Mouse (Mus musculus): ENCODE data around the gene Dock4. TPM values are rescaled to one million over a fixed set of nuclear protein-coding genes. Genes with fewer than 3 reads are reported as not detected.
A peak's percentile ranks its signal among the peaks of the same experiment; 100 is the strongest.

Gene Dock4
- polyA plus RNA-seq (2017; shearing (Covaris generic)), result 1 to 10 TPM in 1 of 2 experiments, under 1 TPM in 1; 0.76 to 2.6 TPM

DNA sequence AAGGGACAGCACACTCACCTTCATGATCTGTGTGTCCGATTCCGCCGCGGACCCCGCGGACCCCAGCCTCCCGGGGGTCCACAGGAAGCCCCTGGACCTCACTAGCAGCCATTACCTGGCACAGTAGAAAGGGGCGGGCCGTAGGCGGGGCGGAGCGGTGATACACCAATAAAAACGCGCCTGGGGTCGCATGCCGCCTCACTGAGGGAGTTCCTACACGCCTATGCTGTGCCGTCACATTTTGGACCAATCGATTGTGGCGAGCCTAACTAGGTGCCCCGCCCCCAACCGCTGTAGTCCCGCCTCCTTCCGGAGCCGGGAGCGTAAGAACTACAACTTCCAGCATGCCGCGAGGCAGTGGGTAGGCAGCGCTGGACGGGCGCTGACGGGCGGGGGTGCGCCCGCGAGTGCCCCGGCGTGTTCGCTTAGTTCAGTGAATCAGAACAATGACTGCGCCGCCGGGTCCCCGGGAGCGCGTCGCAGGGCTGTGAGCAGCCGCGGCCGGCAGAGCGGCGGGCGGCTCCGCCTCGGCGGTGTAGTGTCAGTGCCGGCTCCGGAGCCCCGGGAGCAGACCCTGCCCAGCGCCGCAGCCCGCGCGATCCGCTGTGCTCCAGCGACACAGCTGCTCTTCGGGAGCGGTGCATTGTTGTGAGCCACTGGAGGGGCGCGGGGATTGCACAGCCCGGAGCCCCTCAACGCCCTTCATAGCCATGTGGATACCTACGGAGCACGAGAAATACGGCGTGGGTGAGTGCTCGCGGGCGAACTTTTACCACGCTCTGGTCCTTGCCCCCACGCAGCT, at the start of gene Dock4, which contains the start of gene Zfp277:
Gene Dock4, plus strand, starts transcription at position 305 of the 802 bp plus-strand sequence.
Gene Zfp277, minus strand, starts transcription at position 255 of the 802 bp plus-strand sequence.
- ATAC-seq, result peak; percentile 94

GRCm38 (mm10) chr12:40398916-40399315, 46.8 kb upstream of the Dock4 start:
- ATAC-seq, result no peak

DNA sequence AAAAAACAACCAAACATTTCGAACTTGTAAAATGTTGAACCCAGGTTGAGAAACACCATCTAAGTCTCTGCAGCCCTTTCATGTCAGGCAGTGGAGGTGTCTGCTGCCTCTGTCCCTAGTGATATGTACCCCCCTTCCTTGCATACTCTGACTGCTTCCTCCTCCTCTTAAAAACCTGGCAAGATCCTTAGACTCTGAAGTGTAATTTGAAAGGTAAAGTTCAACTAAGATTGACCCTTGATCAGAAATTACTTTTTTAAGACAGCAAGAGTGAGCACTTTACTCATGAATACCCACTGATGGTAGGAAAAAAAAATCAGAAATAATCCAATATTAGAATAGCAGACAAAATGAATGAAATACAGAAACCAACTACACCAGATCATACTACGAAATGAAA, 46.4 kb upstream of the Dock4 start:
- no peak for ATAC-seq

DNA sequence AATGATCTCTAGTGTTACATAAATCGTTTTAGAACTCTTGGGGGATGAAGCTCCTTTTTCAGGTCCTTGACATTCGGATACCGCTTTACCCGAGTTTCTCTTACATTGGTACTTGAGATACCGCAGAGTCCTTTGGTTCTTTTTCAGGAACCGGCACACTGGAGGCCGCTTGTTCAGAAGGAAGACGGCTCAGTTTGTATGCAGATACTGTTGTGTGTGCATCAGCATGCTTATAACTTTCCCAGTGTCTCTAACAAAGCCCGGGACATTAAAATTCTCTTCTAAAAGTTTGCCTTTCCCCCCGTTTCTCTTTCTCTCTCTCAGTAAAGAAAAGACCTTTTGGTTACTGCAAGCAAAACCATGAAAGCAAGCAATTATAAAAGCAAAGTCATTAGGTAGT, 45.9 kb upstream of the Dock4 start:
- no peak for ATAC-seq

- no peak for ATAC-seq
Observed at GRCm38 (mm10) chr12:40414682-40415311, 31.0 kb upstream of the Dock4 start.

DNA sequence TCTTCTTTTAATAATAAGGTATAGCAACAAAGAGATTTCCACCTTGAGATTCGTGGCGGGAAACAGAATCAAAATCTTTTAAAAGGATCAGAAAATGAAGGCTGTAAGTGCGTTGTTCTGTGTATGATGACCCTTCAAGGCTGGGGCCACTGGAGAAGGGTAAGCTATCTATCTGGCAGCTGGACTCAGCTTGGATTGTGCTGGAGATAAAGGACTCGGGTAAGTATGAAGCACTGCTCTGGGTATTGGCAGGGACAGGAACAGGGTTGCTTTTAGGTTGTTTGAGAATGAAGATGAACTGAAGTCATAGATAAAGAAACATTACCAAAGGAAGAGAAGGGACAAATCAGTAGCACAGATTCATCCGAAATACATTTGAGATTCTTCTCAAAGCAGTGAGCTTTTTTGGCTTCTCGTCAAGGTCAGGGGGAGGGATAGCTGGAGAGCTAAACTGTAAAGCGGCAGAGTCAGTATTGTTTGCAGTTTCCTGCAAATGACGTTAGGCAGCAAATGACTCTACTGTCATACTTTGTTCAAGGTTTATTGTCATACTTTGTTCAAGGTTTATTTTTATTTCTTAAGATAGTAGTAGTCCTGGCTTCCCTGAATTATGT, 30.3 kb upstream of the Dock4 start:
- no peak for ATAC-seq

DNA sequence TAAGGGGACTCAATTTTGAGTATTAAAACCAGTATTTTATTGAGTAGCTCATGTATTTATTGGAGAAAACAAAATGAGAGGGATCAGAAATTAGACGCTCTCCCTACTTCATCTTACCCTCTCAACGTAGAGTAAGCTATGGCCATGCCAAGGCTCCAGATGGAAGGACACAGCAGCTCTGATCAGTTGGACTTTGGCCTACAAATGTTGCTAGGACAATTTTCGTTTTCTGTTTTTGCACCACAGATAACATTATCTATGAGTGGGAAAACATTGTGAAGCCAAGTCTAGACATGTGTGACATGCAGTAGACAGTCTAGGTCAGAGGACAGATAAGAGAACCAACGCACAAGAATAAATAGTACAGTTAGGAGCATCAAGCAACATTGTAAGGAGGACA, 28.5 kb upstream of the Dock4 start:
- no peak for ATAC-seq

GRCm38 (mm10) chr12:40424991-40425390, 20.8 kb upstream of the Dock4 start:
- peak; percentile 43 for ATAC-seq

DNA sequence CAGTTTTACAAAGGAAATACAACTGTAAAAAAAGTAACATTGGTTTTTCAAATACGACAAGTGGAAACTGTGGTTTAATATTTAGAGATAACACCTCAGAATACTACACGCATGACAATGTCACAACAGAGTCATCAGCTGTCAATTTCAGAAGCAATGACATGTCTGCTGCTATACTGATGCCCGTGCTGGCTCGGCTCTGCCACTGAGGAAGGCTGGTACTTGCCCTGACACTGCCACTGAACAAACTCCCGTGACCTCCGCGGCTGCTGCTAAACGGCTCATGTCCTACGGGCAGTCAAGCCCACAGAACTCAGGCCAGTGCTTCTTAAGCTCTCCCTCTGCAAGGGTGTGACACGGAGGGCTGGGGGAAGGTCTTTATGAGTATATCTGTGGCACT, 18.1 kb upstream of the Dock4 start:
- peak; percentile 76 for ATAC-seq

GRCm38 (mm10) chr12:40429976-40430375, 15.8 kb upstream of the Dock4 start:
- ATAC-seq, result no peak

GRCm38 (mm10) chr12:40431075-40431474, 14.7 kb upstream of the Dock4 start:
- no peak for ATAC-seq

DNA sequence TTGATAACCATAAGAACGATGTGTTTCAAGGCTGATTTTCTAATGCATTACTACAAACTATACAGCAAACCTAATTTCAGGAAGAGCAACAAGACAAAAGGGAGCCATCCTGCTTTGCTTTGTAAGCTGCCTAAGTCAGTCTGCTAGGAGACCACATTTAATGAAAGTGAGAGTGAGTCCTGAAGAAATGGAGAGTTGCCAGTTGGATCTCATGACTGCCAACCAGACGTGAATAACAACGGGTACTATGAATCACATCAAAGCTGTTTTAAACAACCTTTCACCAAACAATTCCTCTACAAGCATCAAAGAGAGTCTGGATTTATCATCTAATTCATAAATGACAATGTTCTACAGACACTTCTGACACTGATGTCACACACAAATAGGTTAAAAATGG, 11.7 kb upstream of the Dock4 start:
- no peak for ATAC-seq

GRCm38 (mm10) chr12:40438049-40438448, 7.7 kb upstream of the Dock4 start:
- no peak for ATAC-seq

DNA sequence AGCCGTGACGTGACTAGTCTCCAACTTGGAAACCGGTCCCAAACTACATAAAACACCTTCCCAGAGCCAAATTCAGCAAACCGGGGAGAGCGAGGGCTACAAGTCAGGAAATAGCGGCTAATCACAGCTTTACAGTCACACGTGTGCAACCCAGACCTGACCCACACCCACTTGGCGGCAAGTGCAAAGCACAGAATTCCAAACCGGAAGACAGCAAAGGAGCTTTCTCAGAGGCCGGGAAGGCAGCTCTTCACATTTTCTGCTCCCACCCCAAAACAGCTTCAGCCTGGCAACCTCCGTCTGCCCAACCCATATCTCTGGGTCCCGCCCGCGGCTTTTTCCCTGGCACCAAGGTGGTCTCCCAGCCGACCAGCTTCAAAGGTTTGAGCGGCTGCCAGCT, 546 bp upstream of the Dock4 start:
- peak; percentile 8 for ATAC-seq

- ATAC-seq, result no peak
Observed at GRCm38 (mm10) chr12:40446450-40447381, 964 bp downstream of the Dock4 start.

DNA sequence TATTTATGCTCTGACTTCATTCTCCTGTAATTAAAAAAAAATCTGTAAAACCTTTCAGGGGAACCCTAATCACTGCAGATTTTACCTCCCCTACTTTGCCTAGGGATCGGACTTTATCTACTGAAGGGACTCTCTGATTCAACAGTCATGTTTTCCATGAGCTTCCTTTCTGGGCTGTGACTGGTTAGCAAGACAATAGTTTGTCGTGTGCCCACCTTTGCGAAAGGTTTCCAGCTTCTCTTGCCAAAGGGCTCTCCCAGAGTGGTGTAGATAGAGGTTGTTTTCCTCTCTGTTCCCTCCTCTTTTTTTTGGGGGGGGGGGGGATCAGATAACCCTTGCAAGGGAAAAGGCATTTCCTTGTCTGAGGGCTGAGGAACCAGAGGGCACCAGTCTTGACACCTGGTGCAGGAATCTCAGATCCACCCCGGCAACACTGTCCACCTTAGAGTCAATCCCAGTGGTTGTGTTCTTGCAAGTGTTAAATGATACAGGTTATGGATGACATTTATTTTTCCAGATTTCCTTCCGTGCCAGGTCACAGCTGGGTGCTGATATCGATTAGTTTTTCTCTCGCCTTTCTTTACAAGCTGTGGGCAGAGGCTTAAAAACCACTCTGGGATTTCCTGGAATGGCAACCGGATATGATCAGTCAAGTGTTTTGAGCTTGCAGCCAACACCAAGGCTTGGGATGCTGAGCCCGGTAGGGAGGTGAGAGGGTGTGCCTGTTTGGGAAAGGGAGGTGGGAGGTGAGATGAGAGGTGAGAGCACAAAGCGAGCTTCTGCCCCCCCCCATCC, 2.0 kb downstream of the Dock4 start:
- no peak for ATAC-seq

GRCm38 (mm10) chr12:40449119-40449795, 3.5 kb downstream of the Dock4 start:
- ATAC-seq, result no peak

- no peak for ATAC-seq
Observed at GRCm38 (mm10) chr12:40456517-40456916, 10.8 kb downstream of the Dock4 start.

DNA sequence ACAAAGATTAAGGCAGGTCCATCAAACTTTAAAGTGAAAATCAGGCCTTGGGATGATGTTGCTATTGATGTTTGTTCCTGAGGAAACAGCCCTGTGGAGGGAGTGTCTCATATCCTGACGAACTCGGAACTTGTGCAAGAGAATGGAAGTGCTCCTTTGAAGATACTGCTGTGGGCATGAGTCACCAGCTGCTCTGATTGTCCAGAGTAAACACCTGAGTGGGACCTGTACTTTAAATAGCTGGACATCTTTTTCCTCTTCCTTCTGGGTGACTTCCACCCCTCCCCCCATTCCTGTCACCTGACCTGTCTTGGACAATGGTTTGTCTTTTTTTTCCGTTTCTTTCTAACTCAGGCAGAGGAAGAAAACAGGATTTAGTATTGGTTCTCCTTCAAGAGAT, 13.2 kb downstream of the Dock4 start:
- ATAC-seq, result no peak

GRCm38 (mm10) chr12:40459673-40460265, 14.0 kb downstream of the Dock4 start:
- ATAC-seq, result no peak

Measured in activated CD4-positive, CD25-positive, alpha-beta regulatory T cell, adult 4 months (primary cell).